Mouse (Mus musculus): ENCODE data around the gene Txnrd1.

DNA sequence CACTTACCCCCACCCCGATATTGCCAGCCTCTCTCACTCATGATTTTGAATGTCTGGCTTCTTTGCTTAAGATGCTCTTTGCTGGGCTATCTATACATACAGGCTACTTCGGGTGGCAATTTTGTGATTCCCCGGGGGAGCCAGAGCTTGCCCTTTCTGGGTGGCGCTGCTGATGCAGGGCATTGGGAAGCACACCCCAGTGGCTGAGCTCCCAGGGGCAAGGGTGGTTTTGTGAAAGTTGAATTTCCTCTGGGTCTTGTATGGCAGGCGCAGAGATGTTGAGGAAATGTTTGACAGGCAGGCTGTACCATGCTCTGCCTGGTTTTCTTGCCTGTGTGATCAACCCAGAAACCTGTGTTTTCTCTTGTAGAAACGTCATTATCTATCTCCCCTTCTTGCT lies 15.1 kb upstream of the Txnrd1 start:
- TF ChIP-seq CTCF (IDR thresholded peaks at IDR 0.05; ENCODE audit: low read depth), result no peak
- no peak for TF ChIP-seq EP300 (IDR thresholded peaks at IDR 0.05; ENCODE audit: low read depth)

Measured in heart, postnatal 0 days (tissue).